Mouse (Mus musculus) lung, postnatal 0 days (tissue): ENCODE data around the gene Tnfaip8l2. TPM values are rescaled to one million over a fixed set of nuclear protein-coding genes. Genes with fewer than 3 reads are reported as not detected.

ENCODE experiments used
- ATAC-seq: fragments of 200-750 bp; cut with Nextera tagmentation; 2 replicates; pipeline ENCODE4 v1.8.0; 2017; ENCODE audit warnings: moderate library complexity
- DNase-seq: peaks from one replicate; pipeline ENCODE4 v3.0.0-alpha.2; 2016; ENCODE audit warnings: low spot score
- H3K27ac ChIP-seq: fragments of 300-500 bp; sonication (generic); 2 replicates; pipeline ENCODE4 v1.5.1; 2014; ENCODE audit warnings: antibody characterized with exemption, mild to moderate bottlenecking, low read length, mixed read lengths
- H3K27me3 ChIP-seq: fragments of 300-500 bp; sonication (generic); replicated peaks from 2 replicates; pipeline ENCODE4 v1.6.1; 2014; ENCODE audit warnings: low read length, mixed read lengths; ENCODE audit not compliant: insufficient read depth
- H3K36me3 ChIP-seq: fragments of 300-500 bp; sonication (generic); 2 replicates; pipeline ENCODE4 v1.6.1; 2014; ENCODE audit warnings: low read length, mixed read lengths; ENCODE audit not compliant: insufficient read depth
- H3K4me1 ChIP-seq: fragments of 300-500 bp; sonication (generic); 2 replicates; pipeline ENCODE4 v1.6.1; 2014; ENCODE audit warnings: antibody characterized with exemption, low read depth, low read length, mixed read lengths; ENCODE audit not compliant: insufficient read depth
- H3K4me2 ChIP-seq: fragments of 300-500 bp; sonication (generic); replicated peaks from 2 replicates; pipeline ENCODE4 v1.6.1; 2014; ENCODE audit warnings: low read depth, mild to moderate bottlenecking, low read length, moderate library complexity, mixed read lengths
- H3K4me3 ChIP-seq: fragments of 300-500 bp; sonication (generic); 2 replicates; pipeline ENCODE4 v1.5.1; 2014; ENCODE audit warnings: low read depth, low read length
- H3K9ac ChIP-seq: fragments of 300-500 bp; sonication (generic); replicated peaks from 2 replicates; pipeline ENCODE4 v1.6.1; 2014; ENCODE audit warnings: low read depth, mild to moderate bottlenecking
- H3K9me3 ChIP-seq: fragments of 300-500 bp; sonication (generic); 2 replicates; pipeline ENCODE4 v1.6.1; 2016; ENCODE audit warnings: low read length, mixed read lengths
- CTCF ChIP-seq: IDR thresholded peaks from 2 replicates; pipeline ENCODE4 v1.5.1; 2016; ENCODE audit warnings: antibody characterized with exemption, mild to moderate bottlenecking
- EP300 ChIP-seq: IDR thresholded peaks from 2 replicates; pipeline ENCODE4 v1.6.1; 2016; ENCODE audit warnings: antibody characterized with exemption, mild to moderate bottlenecking, control low read depth
- WGBS: fragments of 180-500 bp; shearing (Covaris S2); extraction: QIAGEN DNeasy Blood & Tissue Kit; methylation state at CpG from one replicate; pipeline ENCODE4 v1.1.7; 2014; 5-methylcytosine and 5-hydroxymethylcytosine counted together
- microRNA-seq: library from miRNA; unstranded; fragments of <30 nt; microRNA quantifications from one replicate; pipeline ENCODE4, GENCODE M21; 2016
- polyA plus RNA-seq: library from polyadenylated mRNA; unstranded; fragments of >200 nt; fragmentation: Nextera tagmentation; extraction: Ambion mirVana; gene quantifications from 2 replicates; pipeline ENCODE4 v1.2.1, GENCODE M21; 2015

Tnfaip8l2 gene
- polyA plus RNA-seq, 1 experiment from 2014 or later = 9.7 TPM

DNA sequence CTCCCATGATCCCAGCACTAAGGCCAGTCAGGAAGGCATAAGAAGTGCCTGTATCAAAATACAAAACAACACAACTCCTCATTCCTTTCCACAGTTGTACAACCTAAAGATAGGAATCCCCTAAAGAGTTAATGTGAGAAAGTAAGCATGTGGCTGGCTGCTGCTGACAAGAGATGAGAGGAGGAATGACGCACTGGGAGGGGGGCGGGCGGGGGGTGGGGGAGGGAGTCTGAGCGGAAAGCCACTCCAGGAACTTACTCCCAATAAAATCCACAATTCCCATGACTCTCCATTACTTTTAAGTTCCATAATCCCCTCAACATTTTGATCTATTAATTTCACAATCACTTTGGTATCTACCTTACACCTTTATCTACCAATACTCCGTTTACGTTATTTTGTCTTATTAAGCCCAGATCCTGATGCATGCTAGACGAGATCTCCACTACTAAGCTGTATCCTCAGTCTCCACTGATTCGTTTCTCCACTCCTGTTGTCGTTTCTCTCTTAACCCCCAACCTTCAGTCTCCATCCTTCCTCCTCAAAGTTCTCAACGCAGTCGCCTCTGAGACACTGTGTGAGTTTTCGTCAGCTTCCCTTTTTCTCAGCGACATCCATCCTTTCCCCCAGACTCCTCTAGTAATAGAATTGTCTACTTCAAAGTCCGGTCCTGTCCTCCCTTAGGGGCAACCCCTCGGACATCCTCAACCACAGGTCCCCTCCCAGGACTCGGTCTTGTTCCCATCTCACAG, 36.4 kb downstream of the Tnfaip8l2 start:
- H3K27me3 ChIP-seq = no peaks in the 10 kb centered on the region
- under 1% methylated on average over 16 of the region's 16 CpGs for WGBS
- DNase-seq (peak; percentile 64), ATAC-seq (peak; percentile 20; the same call in 1 of the 2 replicates)
- TF ChIP-seq CTCF = no peak
- TF ChIP-seq EP300 = no peak
- H3K4me2 ChIP-seq = peak overlapping the region; percentile 64
- peaks cover 6% of the 10 kb centered on the region; the same call in 1 of the 2 replicates for H3K4me1 ChIP-seq
- H3K4me3 ChIP-seq = peak overlapping the region; percentile 94
- no peaks in the 10 kb centered on the region for H3K9me3 ChIP-seq
- H3K36me3 ChIP-seq = no peaks in the 10 kb centered on the region
- H3K9ac ChIP-seq = peak overlapping the region; percentile 80
- H3K27ac ChIP-seq = peak overlapping the region; percentile 90

DNA sequence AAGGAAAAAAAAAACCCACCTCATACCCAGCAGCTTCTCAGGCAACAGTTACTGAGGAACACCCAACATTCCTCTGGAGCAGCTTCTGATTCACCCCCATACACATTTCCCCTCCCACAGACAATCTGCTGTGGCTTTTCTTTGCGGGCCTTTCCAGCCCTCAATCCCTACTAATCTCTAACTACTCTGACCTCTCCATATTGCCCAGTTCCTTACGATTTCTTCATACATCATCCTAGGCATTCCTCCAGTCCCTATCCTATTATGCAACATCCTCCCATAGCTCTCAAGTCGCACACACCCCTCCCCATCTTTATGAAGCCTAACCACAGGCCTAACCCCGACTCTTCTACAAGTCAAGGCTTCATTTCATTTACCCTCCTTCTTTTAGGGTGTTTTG, 37.0 kb downstream of the Tnfaip8l2 start:
- no peak for ATAC-seq
- H3K4me1 ChIP-seq = peaks cover 6% of the 10 kb centered on the region; the same call in 1 of the 2 replicates
- H3K9me3 ChIP-seq = no peaks in the 10 kb centered on the region
- peak overlapping the region; percentile 26; the same call in 1 of the 2 replicates for H3K9ac ChIP-seq
- DNase-seq = peak; percentile 58
- 29% methylated on average over 4 of the region's 4 CpGs for WGBS
- H3K4me2 ChIP-seq = peak overlapping the region; percentile 64
- H3K36me3 ChIP-seq = no peaks in the 10 kb centered on the region
- no peaks in the 10 kb centered on the region for H3K27me3 ChIP-seq
- peak overlapping the region; percentile 38; the same call in 1 of the 2 replicates for H3K27ac ChIP-seq
- no peak for TF ChIP-seq EP300
- TF ChIP-seq CTCF = no peak
- peak overlapping the region; percentile 94 for H3K4me3 ChIP-seq

DNA sequence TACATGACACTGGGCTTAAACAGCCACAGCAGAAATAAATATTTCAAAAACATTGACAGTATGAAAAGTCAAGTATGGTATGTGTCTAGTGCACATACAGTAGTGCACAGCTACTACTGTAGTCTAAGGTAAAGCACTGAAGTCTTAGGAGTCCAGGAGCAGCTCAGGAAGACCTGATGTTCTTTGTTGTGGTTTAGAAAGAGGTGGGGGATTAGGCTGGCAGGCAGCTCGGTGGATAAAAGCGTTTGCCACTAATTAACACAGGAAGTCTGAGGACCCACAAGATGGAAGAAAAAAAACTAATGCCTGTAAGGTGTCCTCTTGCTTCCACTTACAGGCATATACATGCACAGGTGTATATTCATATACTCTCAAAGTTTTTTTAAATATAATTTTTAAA, 41.3 kb downstream of the Tnfaip8l2 start:
- TF ChIP-seq CTCF (no peak), EP300 (no peak)
- Histone ChIP-seq H3K9ac (no peak overlapping the region), H3K4me2 (no peak overlapping the region), H3K27me3 (no peaks in the 10 kb centered on the region), H3K9me3 (no peaks in the 10 kb centered on the region), H3K27ac (no peak overlapping the region), H3K4me3 (no peak overlapping the region), H3K36me3 (no peaks in the 10 kb centered on the region; the same call in 1 of the 2 replicates), H3K4me1 (peaks cover 6% of the 10 kb centered on the region; the same call in 1 of the 2 replicates)
- no peak for ATAC-seq
- WGBS = 17% methylated on average over 2 of the region's 2 CpGs
- no peak for DNase-seq

Small RNA genes within 50 kb of the gene (microRNA-seq; reads per million reads assigned to microRNA genes)
- not detected for gene Mir8099-1

Other genes with a start within 250 kb of the Tnfaip8l2 start
- 1,021 and 1,046 TPM in 2 replicates for gene Selenbp1, start 209.3 kb downstream of the Tnfaip8l2 start, polyA plus RNA-seq
- gene Rfx5, start 188.3 kb downstream of the Tnfaip8l2 start, polyA plus RNA-seq = 3.3 and 3.5 TPM in 2 replicates
- gene Pi4kb, start 167.6 kb downstream of the Tnfaip8l2 start, polyA plus RNA-seq = 13.6 and 15.6 TPM in 2 replicates
- 9.9 and 10.1 TPM in 2 replicates for gene Zfp687, start 126.9 kb downstream of the Tnfaip8l2 start, polyA plus RNA-seq
- gene Psmd4, start 99.7 kb downstream of the Tnfaip8l2 start, polyA plus RNA-seq = 170 and 185 TPM in 2 replicates
- gene Pip5k1a, start 35.4 kb downstream of the Tnfaip8l2 start, polyA plus RNA-seq = 18.1 and 18.6 TPM in 2 replicates
- 82.9 and 84.0 TPM in 2 replicates for gene Vps72, start 31.3 kb downstream of the Tnfaip8l2 start, polyA plus RNA-seq
- gene Tmod4, start 17.9 kb downstream of the Tnfaip8l2 start, polyA plus RNA-seq = 2.0 and 2.9 TPM in 2 replicates
- 51.8 and 54.1 TPM in 2 replicates for gene Scnm1, start 8.3 kb downstream of the Tnfaip8l2 start, polyA plus RNA-seq
- gene Lysmd1, start 8.3 kb downstream of the Tnfaip8l2 start, polyA plus RNA-seq = 13.3 and 14.0 TPM in 2 replicates
- 1.3 and 1.8 TPM in 2 replicates for gene Sema6c, start 18.1 kb upstream of the Tnfaip8l2 start, polyA plus RNA-seq
- 4.3 and 4.7 TPM in 2 replicates for gene Gabpb2, start 75.6 kb upstream of the Tnfaip8l2 start, polyA plus RNA-seq
- gene Cdc42se1, start 86.4 kb upstream of the Tnfaip8l2 start, polyA plus RNA-seq = 104 and 120 TPM in 2 replicates
- 5.9 and 6.5 TPM in 2 replicates for gene Mllt11, start 89.8 kb upstream of the Tnfaip8l2 start, polyA plus RNA-seq
- 1.5 and 1.6 TPM in 2 replicates for gene Gm128, start 99.2 kb upstream of the Tnfaip8l2 start, polyA plus RNA-seq
- 2.5 and 2.8 TPM in 2 replicates for gene Bnipl, start 108.8 kb upstream of the Tnfaip8l2 start, polyA plus RNA-seq
- gene Mindy1, start 139.0 kb upstream of the Tnfaip8l2 start, polyA plus RNA-seq = 65.8 and 68.0 TPM in 2 replicates
- 11.6 and 14.5 TPM in 2 replicates for gene Prune1, start 139.7 kb upstream of the Tnfaip8l2 start, polyA plus RNA-seq
- 1.4 and 1.6 TPM in 2 replicates for gene Anxa9, start 164.8 kb upstream of the Tnfaip8l2 start, polyA plus RNA-seq
- gene Cers2, start 172.4 kb upstream of the Tnfaip8l2 start, polyA plus RNA-seq = 291 and 299 TPM in 2 replicates
- gene Setdb1, start 214.8 kb upstream of the Tnfaip8l2 start, polyA plus RNA-seq = 11.5 and 13.2 TPM in 2 replicates